8 mouse cellular contexts compared by ENCODE assay signal in genomic region chr12:73952879-73953278, GRCm38 (mm10). TPM values are rescaled to one million over a fixed set of nuclear protein-coding genes. Genes with fewer than 3 reads are reported as not detected.
DNase-seq lines count a peak whose midpoint lies in the region; ATAC-seq and TF ChIP-seq lines count a peak whose summit lies in the region.

No protein-coding gene starts in this region.

- peak overlapping the region; percentile 33 for H3K4me3 ChIP-seq in left cerebral cortex, adult 2 months
- peak overlapping the region; percentile 9 for H3K4me3 ChIP-seq in heart, adult 2 months
- peak overlapping the region; percentile 27 for H3K4me3 ChIP-seq in kidney, postnatal 0 days (replicated peaks; ENCODE audit: low read depth, low read length)

- peaks cover 6% of the 10 kb centered on the region; the same call in 1 of the 2 replicates for H3K36me3 ChIP-seq in heart, adult 2 months (ENCODE audit: control insufficient read depth, insufficient read depth, low read length)
- no peaks in the 10 kb centered on the region for H3K36me3 ChIP-seq in kidney, postnatal 0 days (ENCODE audit: insufficient read depth, low read length)

- peak in 1 of 2 experiments; percentile 24 for DNase-seq in left cerebral cortex, adult 2 months (ENCODE audit: extremely low spot score in 1 of 2, low spot score in 2 of 2)
- DNase-seq in left cerebral cortex, adult 11 months (ENCODE audit: low spot score) = no peak
- peak; percentile 46 for DNase-seq in cerebellum, adult 9-10 months
- peak; percentile 41 to 44 for DNase-seq in heart, adult 2 months
- peak; percentile 53 for DNase-seq in kidney, postnatal 0 days (ENCODE audit: low spot score)
- DNase-seq in lung, postnatal 25 days (ENCODE audit: low spot score) = peak; percentile 20
- DNase-seq in right cerebral cortex, postnatal 4 days = peak; percentile 45
- no peak for DNase-seq in urinary bladder, postnatal 36 days (ENCODE audit: low spot score in 2 of 2)

- H3K4me1 ChIP-seq in heart, adult 2 months (ENCODE audit: control insufficient read depth, insufficient read depth, low read length) = peaks cover 3% of the 10 kb centered on the region; the same call in 1 of the 2 replicates
- H3K4me1 ChIP-seq in kidney, postnatal 0 days (replicated peaks; ENCODE audit: insufficient read depth, low read length) = no peaks in the 10 kb centered on the region; the same call in 1 of the 2 replicates

- 6% methylated on average over 15 of the region's 15 CpGs for WGBS in heart, adult 2 months
- 8% methylated on average over 15 of the region's 15 CpGs for WGBS in kidney, postnatal 0 days

- no peaks in the 10 kb centered on the region for H3K79me2 ChIP-seq in heart, adult 2 months (replicated peaks; ENCODE audit: control insufficient read depth, insufficient read depth, low read length)

- peak; percentile 54; the same call in 1 of the 2 replicates for ATAC-seq in kidney, postnatal 0 days (replicated peaks; ENCODE audit: low FRiP score, low read depth)

- intact Hi-C loops in left cerebral cortex, adult 2 months (cut with DNase I) = no loop called here
- intact Hi-C loops in heart, adult 2 months (cut with DNase I) = no loop called here

- H3K4me2 ChIP-seq in kidney, postnatal 0 days (ENCODE audit: low read length) = peak overlapping the region; percentile 57

- no peak overlapping the region; the same call in 1 of the 2 replicates for H3K9ac ChIP-seq in heart, adult 2 months (ENCODE audit: low read depth, low read length)
- 0 out of 2 replicates have a peak overlapping the region, but pooled peaks have one; percentile 35 for H3K9ac ChIP-seq in kidney, postnatal 0 days (ENCODE audit: low read depth, low read length)

- no peak; the same call in 1 of the 2 replicates for TF ChIP-seq CTCF in left cerebral cortex, adult 2 months (IDR thresholded peaks at IDR 0.05)
- TF ChIP-seq CTCF in heart, adult 2 months (IDR thresholded peaks at IDR 0.05) = peak; percentile 9; the same call in 1 of the 2 replicates
- TF ChIP-seq CTCF in kidney, postnatal 0 days (IDR thresholded peaks at IDR 0.05; ENCODE audit: low read depth) = 0 out of 2 replicates have a peak, but pooled peaks have one; percentile 2

- H3K27me3 ChIP-seq in heart, adult 2 months (ENCODE audit: control insufficient read depth, insufficient read depth, low read length) = no peaks in the 10 kb centered on the region
- H3K27me3 ChIP-seq in kidney, postnatal 0 days (ENCODE audit: insufficient read depth, low read length) = no peaks in the 10 kb centered on the region

- no peaks in the 10 kb centered on the region for H3K9me3 ChIP-seq in kidney, postnatal 0 days (replicated peaks; ENCODE audit: low read length)

- H3K27ac ChIP-seq in left cerebral cortex, adult 2 months = no peak overlapping the region
- no peak overlapping the region for H3K27ac ChIP-seq in heart, adult 2 months
- no peak overlapping the region for H3K27ac ChIP-seq in kidney, postnatal 0 days

- no peak for TF ChIP-seq EP300 in heart, adult 2 months (IDR thresholded peaks at IDR 0.05; ENCODE audit: insufficient read depth, low read depth, low read length)

- TF ChIP-seq POLR2A in heart, adult 2 months (IDR thresholded peaks at IDR 0.05; ENCODE audit: insufficient read depth, low read depth, low read length) = no peak

RNA-seq across cellular contexts. Expression of gene Snapc1, which starts 11.4 kb away (rescaled TPM):
- 10 to 100 TPM; 45.4 to 51.6 TPM for total RNA-seq in left cerebral cortex, adult 2 months (2021)
- total RNA-seq in heart, adult 2 months (2021) = 10 to 100 TPM; 10.9 to 12.8 TPM
- polyA plus RNA-seq in heart, adult 2 months (2012; rRNA removed) = 5.0 and 8.6 TPM in 2 replicates
- polyA plus RNA-seq in kidney, postnatal 0 days (2015; fragmentation: Nextera tagmentation; extraction: Ambion mirVana) = 12.4 and 12.6 TPM in 2 replicates

RNA-seq across cellular contexts. Expression of gene Gm49321, which starts 15.4 kb away (rescaled TPM):
- total RNA-seq in left cerebral cortex, adult 2 months (2021) = 10 to 100 TPM; 11.8 to 15.7 TPM
- total RNA-seq in heart, adult 2 months (2021) = 1 to 10 TPM; 6.9 to 7.2 TPM
- polyA plus RNA-seq in heart, adult 2 months (2012; rRNA removed) = not detected in 2 replicates
- 8.1 and 8.5 TPM in 2 replicates for polyA plus RNA-seq in kidney, postnatal 0 days (2015; fragmentation: Nextera tagmentation; extraction: Ambion mirVana)

RNA-seq across cellular contexts. Expression of gene Syt16, which starts 44.6 kb away (rescaled TPM):
- 10 to 100 TPM; 78.1 to 82.7 TPM for total RNA-seq in left cerebral cortex, adult 2 months (2021)
- total RNA-seq in heart, adult 2 months (2021) = not detected
- 0.10 and 0.35 TPM in 2 replicates for polyA plus RNA-seq in heart, adult 2 months (2012; rRNA removed)
- polyA plus RNA-seq in kidney, postnatal 0 days (2015; fragmentation: Nextera tagmentation; extraction: Ambion mirVana) = 0.36 and 0.67 TPM in 2 replicates

RNA-seq across cellular contexts. Expression of gene Hif1a, which starts 51.7 kb away (rescaled TPM):
- 10 to 100 TPM; 51.7 to 53.3 TPM for total RNA-seq in left cerebral cortex, adult 2 months (2021)
- 10 to 100 TPM; 45.3 to 45.7 TPM for total RNA-seq in heart, adult 2 months (2021)
- polyA plus RNA-seq in heart, adult 2 months (2012; rRNA removed) = 18.0 and 35.1 TPM in 2 replicates
- polyA plus RNA-seq in kidney, postnatal 0 days (2015; fragmentation: Nextera tagmentation; extraction: Ambion mirVana) = 74.9 and 75.1 TPM in 2 replicates

Comparison
In these comparisons a context has a peak if more than half of its experiments do, and no peak if none do; other contexts are left out.
1. DNase-seq: peak in cerebellum, adult 9-10 months (single experiment), heart, adult 2 months (2 of 2), kidney, postnatal 0 days (single experiment), lung, postnatal 25 days (single experiment) and right cerebral cortex, postnatal 4 days (single experiment); none in left cerebral cortex, adult 11 months (single experiment) and urinary bladder, postnatal 36 days (0 of 2).
2. RNA of gene Syt16, which starts 44.6 kb away (total RNA-seq): 78.1 to 82.7 TPM in left cerebral cortex, adult 2 months; not detected in heart, adult 2 months; every median in the first group is over 10 times any median in the second.
3. Peak in every context shown above with its lines, with median percentiles within 50 percentile points of each other: H3K4me3 ChIP-seq.